Mouse (Mus musculus) kidney, adult 18-20 months (tissue): ENCODE measurements around the gene Stim2.

Experiments
- DNase-seq: peaks from one replicate; pipeline ENCODE4 v3.0.0; 2021

Stim2 gene

DNA sequence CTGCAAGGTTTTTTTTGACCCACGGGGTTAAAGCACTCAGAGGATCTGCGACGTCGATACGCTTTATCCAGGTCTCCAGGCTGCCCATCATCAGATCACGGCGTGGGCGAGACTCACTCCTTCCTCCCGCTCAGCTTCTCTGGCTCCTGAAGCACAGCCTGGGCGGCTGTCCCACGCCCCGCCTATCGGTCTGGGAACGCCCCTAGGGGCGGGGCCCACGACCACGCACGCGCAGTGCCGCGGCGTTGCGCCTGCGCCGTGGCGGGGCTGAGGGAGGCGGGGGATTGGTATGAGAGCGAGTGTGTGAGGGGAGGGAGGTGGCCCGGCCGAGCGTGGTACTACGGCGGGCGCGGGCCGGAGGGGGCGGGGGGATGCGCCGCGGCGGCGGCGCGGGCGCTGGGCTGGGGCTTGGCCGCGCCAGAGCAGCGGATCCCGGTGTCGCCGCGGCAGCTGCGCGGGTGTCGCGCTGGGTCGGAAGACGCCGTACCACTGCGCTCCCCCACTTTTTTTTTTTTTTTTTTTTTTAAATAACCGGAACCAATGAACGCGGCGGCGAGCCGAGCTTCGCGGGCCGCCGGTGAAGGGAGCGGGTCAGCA, at the start of gene Stim2:
Gene Stim2 (plus strand): TSS at position 354 of the 597 bp plus-strand sequence.
- peak; percentile 97 for DNase-seq

DNA sequence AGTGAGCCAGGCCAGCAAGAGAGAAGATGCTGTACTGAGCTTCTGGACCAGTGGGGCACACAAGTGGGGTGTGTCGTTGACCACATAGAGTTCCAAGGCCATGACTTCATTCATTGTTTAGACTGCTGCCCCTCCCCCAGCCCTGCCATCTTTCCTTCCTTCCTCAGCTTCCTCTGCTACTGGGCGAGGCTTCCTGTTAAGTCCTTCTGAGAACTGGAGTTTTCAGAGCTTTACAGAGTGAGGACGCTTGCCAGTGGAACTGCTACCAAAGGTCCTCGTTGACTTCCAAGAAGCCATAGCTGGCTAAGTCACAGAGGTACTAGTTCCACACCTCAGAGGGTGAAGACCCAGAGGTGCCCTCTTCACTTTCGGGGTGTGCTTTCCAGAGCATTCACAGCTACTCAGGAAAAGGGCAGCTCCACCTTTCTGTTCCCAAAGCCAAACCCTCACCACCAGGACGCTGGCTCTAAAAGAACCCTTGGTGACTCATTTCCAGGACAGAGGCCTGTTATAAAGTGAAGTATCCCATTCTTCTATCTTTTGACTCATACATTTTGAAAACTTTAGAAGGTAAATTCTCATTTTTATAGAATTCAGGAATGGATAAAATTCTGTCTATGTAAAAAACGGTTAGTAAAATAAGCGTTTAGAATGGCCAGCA, 49.6 kb upstream of the Stim2 start:
- DNase-seq = peak; percentile 76

DNA sequence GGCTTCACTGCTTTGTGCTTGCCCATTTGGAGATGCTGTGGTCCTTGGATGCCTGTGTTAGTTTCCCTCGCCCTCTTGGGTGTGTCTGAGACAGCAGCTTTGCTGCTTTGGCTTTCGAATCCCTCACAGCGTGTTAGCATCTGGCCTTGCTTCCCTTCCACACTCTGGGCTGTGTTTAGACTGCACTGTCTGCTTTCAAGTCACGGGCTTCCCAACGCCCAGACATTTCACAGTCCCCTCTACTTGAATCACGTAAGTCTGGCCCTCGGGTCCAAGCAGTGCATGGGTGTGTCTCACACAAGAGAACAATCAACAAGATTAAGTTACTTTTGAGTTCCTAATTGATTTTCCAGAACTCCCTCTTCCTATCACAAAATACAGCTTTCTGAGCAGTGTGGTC, 48.1 kb upstream of the Stim2 start:
- no peak for DNase-seq

DNA sequence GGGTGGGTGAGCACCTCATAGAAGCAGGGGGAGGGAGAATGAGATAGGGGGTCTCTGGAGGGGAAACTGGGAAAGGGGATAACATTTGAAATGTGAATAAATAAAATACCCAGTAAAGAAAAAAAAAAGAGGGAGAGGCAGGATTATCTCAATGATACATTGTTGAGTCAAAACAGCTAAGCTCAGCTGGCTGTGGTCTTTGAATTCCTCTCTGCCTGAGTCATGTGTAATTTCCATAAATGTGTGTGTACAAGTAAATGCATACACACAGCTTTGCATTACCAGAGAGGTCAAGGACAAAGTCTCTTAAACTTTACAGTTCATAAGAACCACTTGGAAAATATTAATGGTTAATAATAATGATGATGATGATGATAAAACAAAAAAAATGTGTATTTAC, 45.1 kb upstream of the Stim2 start:
- DNase-seq = no peak

GRCm38 (mm10) chr5:53953797-53954196, 44.5 kb upstream of the Stim2 start:
- DNase-seq = no peak

DNA sequence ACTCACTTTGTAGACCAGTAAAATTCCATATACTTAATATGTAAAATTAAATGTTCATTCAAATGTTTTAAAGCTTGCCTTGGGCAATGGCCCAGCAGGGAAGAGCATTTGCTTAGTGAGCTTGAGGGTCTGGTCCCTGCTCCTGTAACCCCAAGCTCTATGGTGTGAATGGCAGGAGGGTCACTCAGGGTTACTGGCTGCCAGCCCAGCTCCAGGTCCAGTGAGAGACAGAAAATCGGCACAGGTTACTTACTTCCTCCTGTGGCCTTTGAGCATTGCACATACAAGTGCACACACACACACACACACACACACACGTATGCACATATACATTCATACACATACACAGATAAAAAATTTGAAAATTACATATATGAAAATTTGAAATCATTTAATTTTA, 42.3 kb upstream of the Stim2 start:
- no peak for DNase-seq

GRCm38 (mm10) chr5:53956396-53957314, 41.6 kb upstream of the Stim2 start:
- DNase-seq = no peak

GRCm38 (mm10) chr5:53957348-53957747, 41.0 kb upstream of the Stim2 start:
- DNase-seq = no peak

- no peak for DNase-seq
These were observed 37.1 kb upstream of the Stim2 start for GRCm38 (mm10) chr5:53961229-53961628.

- peak; percentile 41 for DNase-seq
These were observed 36.3 kb upstream of the Stim2 start for GRCm38 (mm10) chr5:53961830-53962515.

DNA sequence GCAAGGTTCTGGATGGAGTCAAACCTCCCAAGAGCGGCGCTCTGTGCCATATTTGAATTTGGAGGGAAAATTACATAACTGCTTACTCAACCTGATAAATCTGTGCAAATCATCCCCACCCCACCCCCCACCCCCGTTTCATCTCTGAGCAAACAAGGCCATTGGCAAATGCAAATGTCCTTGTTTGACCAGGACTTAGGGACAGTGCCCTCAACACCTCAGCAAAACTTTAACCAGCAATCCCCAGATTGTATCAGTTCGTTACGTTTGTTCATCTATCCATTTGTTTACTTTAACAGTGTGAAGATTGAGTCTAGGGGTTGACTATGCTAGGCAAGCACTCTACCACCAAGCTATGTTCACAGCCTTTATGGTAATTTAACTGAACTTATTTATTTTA, 32.6 kb upstream of the Stim2 start:
- DNase-seq = no peak

- DNase-seq = no peak
These were observed 30.7 kb upstream of the Stim2 start for GRCm38 (mm10) chr5:53967560-53967959.

DNA sequence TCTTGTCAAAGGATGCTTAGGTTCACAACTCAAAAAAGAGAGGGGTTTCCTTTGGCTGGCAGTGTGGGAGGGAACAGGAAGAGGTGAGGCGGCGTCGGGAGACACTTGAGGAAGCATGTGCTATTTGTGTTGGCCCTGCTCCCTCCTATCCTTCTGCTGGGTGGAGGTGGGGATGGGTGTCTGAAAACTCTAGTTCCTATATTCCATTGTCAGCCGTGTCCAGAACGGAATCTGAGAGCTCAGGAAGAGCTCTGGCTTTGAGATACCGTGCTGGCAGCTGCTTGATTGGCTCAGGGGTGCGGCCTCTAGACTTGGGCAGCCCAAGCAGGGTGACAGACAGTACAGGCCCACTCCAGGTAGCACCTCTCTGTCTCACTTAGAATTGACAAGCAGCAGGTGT, 28.1 kb upstream of the Stim2 start:
- DNase-seq = no peak

- no peak for DNase-seq
These were observed 27.1 kb upstream of the Stim2 start for GRCm38 (mm10) chr5:53971201-53971600.

DNA sequence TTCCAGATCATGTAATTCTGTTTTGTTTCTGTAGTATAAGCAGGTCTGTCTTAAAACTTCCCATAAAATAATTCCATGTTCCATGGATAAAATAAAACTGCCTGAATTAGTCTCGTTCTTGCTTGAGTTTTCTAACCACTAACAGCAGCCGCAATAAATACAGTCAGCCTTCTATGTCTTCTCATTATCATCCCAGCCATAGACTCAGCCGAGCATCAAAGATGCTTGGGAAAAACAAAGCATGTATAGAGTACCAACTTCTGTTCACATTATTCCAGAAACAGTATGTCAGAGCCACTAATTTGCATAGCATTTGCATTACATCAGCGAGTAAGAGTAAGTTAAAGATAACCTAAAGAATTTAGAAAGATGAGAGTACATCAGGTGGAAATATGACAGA, 25.4 kb upstream of the Stim2 start:
- DNase-seq = no peak

- no peak for DNase-seq
These were observed 21.8 kb upstream of the Stim2 start for GRCm38 (mm10) chr5:53976497-53976896.

DNA sequence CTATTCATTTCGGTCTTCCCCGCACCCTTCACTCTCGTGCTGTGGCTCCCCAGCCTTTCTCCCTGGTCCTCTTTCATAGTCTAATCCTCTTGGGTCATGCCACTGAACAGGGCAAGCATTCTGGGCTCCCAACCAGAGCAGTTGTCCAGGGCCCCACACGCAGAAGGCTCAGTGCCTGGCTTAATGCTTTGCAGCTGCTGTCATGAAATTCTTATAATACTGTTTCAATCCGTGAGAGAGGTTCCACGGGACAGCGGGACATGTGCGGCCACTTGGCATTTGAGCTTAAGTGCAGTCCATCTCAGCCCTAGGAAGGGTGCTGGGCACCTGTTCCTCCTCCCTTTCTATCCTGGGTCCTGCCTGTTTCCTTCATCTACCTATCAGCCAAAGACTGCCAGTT, 21.2 kb upstream of the Stim2 start:
- no peak for DNase-seq

DNA sequence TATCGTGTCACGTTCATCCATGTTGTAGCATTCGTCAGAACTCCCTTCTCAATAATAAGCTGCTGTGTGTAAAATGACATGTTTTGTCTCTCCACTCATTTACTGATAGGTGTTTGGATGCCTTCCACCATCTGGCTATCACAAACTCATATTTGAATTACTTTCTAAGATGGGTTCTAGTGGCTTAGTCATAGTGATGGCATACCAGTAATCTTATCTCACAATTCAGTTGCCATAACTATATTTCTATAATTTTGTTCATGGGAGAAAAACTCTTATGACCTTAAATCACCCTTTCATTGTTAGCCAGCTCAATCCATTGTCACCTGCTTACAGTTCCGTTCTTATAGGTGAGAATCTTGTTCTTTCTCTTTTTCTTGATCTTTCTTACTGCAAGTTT, 14.9 kb upstream of the Stim2 start:
- DNase-seq = no peak

DNA sequence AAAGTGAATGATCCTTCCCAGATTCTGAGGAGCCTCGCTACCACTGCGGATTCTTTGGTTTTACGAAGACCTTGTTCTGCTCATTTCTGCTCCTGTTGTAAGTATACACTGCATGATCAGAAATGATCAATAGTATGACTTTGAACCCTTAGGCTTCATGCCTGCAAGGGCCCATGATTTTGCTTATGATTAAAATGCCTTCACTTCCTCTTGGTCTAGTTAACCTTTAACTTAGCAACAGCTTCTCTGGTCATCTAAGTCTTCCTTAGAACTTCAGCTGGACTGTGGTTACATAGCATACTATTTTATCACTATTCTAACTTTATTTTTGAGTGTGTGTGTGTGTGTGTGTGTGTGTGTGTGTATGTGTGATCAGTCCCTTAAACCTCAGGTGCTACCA, 12.7 kb upstream of the Stim2 start:
- DNase-seq = no peak

DNA sequence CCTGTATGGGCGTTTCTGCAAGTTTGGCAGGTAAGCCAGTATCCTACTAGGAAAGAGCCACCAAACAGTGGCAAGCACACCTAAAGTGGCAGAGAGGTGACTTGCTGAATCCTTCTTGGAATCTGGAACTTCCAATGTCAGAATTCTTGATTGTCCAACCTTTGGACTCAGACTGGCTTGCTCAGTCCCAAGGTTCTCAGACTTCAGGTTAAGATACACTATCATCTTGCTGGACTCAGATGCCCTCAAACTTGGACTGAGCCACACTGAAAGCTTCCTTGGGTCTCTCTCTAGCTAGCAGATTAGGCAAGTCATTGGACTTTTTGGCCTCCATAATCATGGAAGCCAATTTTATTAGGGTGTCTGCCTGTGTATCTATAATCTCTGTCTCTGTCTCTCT, 10.8 kb upstream of the Stim2 start:
- DNase-seq = no peak

DNA sequence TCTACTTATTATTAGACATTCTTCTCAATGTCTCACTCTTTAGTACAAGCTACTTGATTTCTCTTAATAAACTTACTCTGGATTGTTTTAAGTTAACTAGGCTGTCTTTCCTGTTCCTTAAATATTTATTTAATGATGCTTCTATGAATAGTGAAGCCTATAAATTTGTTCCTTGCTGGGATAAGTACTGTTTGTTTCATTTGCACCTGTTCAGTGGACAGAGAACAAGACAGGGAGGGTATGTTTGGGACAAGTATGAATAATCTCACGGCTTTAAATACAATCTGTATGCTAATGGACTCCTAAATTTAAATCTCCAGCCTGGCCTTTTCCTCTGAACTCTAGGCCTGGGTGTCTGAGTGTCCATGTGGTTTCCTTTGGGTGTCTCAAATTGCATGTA, 10.2 kb upstream of the Stim2 start:
- DNase-seq = no peak

- peak; percentile 42 for DNase-seq
These were observed 5.7 kb upstream of the Stim2 start for GRCm38 (mm10) chr5:53992616-53993015.

DNA sequence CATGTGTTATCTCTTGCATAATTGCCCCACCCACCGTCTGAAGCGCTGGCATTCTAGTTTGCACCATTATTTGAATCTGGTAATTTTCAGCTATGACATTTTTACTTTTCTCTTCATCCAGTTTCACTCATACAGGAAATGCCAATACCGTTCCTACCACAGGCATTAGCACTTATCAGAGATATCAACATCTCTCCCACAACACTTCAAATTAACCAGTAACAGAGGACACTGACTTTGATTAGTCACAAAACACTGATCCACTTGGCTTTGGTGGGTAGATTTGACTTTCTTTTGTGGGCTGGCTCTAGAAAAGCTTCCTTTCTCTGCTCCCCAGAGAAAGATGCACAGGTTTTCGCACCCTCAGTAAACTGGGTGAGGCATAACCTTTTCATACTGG, 3.7 kb upstream of the Stim2 start:
- no peak for DNase-seq
